Mouse (Mus musculus) brain, adult 2 months (tissue): ENCODE measurements around the gene Npr1.
A peak's percentile ranks its signal among the peaks of the same experiment; 100 is the strongest.

Source experiments
- DNase-seq: peaks from one replicate; pipeline ENCODE4 v3.0.0; 2011; ENCODE audit warnings: low read depth, low spot score

Gene Npr1

GRCm38 (mm10) chr3:90465686-90466310 is at the start of gene Npr1:
Gene Npr1, minus strand, starts transcription at chr3:90465866.
- DNase-seq, result no peak

GRCm38 (mm10) chr3:90515242-90515641 is 49.6 kb upstream of the Npr1 start:
- DNase-seq, result no peak

DNA sequence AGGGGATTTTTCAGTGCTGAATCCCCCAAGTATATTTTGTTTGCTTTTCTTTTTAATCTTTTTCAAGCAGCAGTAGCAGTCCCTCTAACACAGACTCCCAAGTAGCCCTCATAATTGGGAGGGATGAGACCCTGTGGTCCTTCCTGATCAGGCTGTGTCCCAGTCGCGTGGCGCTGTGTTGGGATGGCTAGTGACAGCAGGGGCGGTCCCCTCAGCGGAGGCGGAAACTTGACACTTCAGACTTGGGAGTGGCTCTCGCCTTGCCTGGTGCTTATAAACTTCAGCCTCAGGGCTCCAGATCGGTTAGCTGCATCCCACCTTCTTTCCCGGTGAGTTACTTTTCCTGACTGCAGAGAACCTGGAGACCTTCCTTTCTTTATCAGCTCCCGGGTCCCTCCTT is 49.0 kb upstream of the Npr1 start:
- peak; percentile 44 for DNase-seq

GRCm38 (mm10) chr3:90513796-90514590 is 48.3 kb upstream of the Npr1 start, which contains the start of the genes S100a1 and S100a13:
Gene S100a1, minus strand, starts transcription at chr3:90514392.
Gene S100a13, plus strand, starts transcription at chr3:90514435.
- peak; percentile 72 for DNase-seq

- no peak for DNase-seq
These were observed 47.4 kb upstream of the Npr1 start for GRCm38 (mm10) chr3:90512948-90513642.

DNA sequence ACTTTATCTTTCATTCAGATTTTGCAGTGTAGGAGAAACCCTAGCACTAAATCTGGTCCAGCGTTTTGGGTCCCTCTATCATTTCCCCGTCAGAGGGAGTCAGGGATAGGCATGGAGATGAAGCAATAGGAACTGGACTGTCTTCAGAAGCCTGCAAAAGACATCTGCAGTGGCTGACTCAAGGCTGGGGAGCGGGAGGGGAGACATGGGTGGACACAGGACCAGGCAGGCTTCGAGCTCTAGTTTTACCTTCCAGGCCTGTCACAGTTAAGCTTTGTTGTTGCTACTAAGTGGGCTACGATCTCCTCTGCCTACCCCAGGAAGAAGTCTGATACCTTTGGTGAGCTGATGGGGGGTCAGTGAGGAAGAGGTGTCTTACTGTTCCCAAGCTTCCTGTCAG is 46.6 kb upstream of the Npr1 start:
- DNase-seq, result no peak

DNA sequence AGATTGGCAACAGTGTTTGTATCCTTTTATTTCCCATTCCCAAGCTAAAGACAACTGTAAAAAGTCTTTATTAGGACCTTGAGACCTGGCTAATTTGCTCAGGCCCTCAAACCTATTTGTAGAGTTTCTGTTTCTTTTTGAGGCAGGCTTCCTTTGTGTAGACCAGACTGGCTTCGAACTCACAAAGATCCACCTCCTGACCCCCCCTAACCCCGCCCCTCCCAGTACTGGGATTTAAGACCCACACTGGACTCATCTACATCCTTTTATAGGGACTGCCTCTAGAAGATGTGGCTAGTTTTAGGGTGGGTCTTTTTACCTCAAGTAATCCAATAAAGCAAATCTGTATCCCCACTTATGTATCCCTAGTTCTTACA is 44.1 kb upstream of the Npr1 start:
- no peak for DNase-seq

DNA sequence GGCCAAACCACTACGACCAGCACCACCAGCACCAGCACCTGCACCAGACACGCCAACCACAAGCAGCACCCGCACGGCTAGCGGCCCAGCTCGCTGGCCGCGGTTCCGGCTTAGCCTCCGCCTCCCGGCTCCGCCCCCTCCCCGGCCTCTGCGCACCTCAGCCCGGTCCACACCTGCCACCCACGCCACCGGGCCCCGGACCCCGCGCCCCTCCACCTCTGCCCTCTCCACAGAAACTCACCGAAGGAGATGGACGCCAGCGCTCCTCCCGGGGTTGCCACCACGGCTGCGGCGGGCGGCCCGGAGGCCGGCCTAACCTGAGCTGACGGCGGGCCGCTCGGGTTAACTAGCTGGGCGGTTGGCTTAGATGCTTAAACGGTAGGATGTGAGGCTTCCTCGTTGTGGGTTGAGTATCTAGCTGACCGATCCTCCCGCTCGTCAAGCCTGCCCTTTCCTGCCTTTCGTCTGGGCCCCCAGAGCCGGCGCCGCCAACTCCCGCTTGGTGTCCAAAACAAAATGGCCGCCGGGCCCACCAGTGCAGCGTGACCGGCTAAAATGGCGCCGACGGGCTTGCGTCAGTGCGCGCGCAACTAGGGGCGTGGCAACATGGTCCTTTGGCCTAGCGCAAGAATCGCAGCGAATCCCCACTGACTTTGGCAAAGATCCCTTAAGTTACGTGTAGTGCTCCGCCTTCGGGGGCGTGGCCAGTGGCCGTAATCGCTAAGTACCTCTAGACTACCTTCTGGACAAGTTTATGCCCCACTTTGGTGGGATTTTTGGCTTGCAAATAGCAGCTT is 43.5 kb upstream of the Npr1 start, which contains the start of gene Chtop:
Gene Chtop, minus strand, starts transcription at position 549 of the 797 bp plus-strand sequence.
- DNase-seq, result peak; percentile 99

DNA sequence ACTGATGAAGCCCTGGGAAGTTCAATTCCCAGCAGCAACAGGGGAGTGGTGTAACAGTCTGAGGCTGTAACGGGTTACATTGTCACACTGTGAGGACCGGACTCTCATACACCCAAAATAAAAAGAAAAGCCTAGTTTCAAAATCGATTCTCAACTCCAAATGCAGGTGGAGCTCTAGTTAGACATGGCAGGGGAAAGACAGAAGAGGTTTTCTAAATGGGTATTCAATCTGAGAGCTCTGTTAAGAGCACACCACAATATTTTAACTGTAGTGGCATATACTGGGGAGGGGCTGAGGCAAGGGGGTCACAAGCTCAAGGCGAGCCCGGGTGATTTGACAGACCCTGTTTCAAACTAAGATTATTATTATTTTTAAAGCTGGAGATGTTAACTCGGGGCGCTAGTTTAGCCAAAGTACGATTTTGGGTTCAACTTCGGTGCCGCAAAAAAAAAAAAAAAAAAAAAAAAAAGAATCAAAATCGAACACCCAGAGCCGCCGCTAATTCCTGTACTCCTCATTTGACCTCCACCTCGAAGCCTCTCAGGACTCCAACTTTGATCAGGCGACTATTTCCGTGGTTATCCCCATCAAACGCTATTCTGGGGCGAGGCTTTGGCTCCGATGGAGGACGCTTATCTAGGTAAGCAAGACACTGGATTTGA is 42.8 kb upstream of the Npr1 start:
- DNase-seq, result no peak

GRCm38 (mm10) chr3:90506362-90506761 is 40.7 kb upstream of the Npr1 start:
- DNase-seq, result no peak

- no peak for DNase-seq
These were observed 39.5 kb upstream of the Npr1 start for GRCm38 (mm10) chr3:90505216-90505615.

DNA sequence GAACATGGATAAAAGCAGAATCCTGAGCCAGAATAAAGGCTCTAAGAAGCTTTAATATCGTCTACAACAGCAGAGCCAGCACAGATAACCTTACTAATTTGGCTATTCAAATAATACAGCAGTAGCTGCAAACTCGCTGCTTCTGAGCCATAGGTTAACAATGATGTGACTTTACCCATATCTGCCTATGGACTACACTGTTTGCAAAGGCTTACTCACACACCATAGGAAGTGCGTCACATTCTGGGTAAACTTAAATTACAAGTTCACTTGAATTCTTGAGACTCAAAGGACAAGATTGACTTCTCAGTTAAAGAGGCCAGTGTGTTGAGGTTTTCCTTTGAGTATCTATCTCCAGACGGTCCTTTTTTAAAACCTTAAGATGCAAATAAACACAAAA is 37.8 kb upstream of the Npr1 start:
- DNase-seq, result no peak

DNA sequence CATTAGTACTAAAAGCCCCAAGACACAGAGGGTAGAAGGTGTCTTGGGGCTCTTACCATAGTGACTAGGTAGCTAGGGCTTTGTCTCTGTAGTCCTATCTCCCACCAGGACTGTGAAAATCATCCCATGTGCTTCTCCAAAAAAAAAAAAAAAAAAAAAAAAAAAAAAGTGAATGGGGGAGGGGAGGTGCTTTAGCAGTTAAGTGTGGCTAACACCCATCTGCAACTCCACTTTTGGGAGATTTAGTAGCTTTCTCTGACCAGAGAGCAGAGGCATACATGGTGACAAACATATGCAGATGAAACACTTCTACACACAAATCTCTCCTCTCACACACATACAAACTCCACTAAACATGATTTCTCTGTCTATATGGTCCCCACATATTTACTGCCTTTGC is 31.9 kb upstream of the Npr1 start:
- DNase-seq, result no peak

- no peak for DNase-seq
These were observed 30.3 kb upstream of the Npr1 start for GRCm38 (mm10) chr3:90495850-90496525.

DNA sequence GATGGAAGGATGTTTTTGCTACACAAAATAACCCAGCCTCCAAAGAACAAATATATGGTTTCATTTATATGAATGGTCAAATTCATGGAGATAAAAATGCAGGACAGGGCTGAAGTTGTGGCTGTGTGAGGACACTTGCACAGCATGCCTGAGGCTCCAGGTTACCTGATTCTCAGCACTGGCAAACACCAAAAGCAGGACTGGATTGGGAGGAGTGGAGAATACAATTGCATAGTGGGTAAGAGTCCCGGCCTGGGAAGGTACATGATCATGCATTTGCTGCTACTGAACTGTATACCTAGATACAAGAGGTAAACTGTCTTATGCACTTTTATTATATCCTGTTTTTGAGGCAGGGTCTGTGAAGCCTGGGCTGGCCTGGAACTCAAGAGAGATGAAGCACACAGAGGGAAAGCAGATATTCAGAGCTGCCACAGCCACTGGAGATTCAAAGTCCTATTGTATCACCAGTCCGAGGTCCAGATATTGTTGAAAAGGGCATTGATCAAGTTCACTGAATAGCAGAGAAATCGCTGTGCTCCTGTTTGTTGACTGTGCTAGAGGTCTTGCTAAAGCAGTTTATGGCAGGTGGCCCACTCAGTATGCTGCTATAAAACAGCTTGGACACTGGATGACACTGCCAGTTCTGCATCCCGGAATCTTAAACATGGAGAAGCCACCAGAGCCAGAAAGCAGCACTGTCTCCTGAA is 28.3 kb upstream of the Npr1 start:
- DNase-seq, result peak; percentile 43

- DNase-seq, result peak; percentile 50
These were observed 25.7 kb upstream of the Npr1 start for GRCm38 (mm10) chr3:90491350-90491749.

DNA sequence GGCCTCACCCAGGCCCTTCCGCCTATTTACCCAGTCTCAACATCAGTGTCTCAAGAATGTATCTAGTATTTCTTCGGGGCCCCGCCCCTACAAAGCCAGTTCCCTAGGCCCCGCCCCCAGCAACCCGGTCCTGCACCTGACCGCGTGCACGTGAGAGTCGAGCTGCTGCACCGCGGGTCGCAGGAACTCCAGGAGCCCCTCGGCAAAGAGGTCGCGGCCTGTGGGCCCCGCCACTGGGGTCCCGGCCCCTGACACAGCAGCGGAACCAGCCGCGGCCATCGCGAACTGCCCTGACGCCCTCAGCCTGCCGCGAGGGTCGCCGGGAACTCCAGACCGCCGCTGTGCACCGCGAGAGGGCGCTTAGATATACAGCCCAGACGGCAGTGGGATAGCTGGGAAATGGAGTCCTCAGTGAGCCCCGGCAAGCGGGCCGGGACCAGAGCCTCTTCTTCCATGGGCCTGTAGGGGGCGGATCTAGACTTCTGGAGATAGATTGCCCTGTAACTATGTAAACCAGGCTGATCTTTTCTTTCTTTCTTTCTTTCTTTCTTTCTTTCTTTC is 25.1 kb upstream of the Npr1 start, which contains the start of gene Snapin:
Gene Snapin, minus strand, starts transcription at position 338 of the 561 bp plus-strand sequence.
- peak; percentile 97 for DNase-seq

GRCm38 (mm10) chr3:90488576-90488975 is 22.9 kb upstream of the Npr1 start:
- DNase-seq, result no peak

GRCm38 (mm10) chr3:90486998-90487397 is 21.3 kb upstream of the Npr1 start:
- DNase-seq, result no peak
